Mouse (Mus musculus) MEL-GATA-1-ER (cell line): Measurements from ENCODE around the gene Utp4.
A peak's percentile ranks its signal among the peaks of the same experiment; 100 is the strongest.

ENCODE experiments used
- DNase-seq: peaks from one replicate; pipeline ENCODE4 v3.0.0-alpha.2; 2012; ENCODE audit warnings: low read depth; ENCODE audit errors: extremely low read depth

The Utp4 gene

GRCm38 (mm10) chr8:106937081-106937800 is 43.8 kb downstream of the Utp4 start:
- DNase-seq = no peak

GRCm38 (mm10) chr8:106941806-106942205 is 48.4 kb downstream of the Utp4 start:
- DNase-seq = no peak

GRCm38 (mm10) chr8:106943874-106944418 is 50.5 kb downstream of the Utp4 start:
- DNase-seq = no peak

- DNase-seq = no peak
Measured at GRCm38 (mm10) chr8:106944756-106945155, 51.3 kb downstream of the Utp4 start.

- DNase-seq = no peak
Measured at GRCm38 (mm10) chr8:106948678-106949243, 55.3 kb downstream of the Utp4 start.

- DNase-seq = no peak
Measured at GRCm38 (mm10) chr8:106951707-106952106, 58.3 kb downstream of the Utp4 start.

GRCm38 (mm10) chr8:106953571-106953970 is 60.1 kb downstream of the Utp4 start:
- no peak for DNase-seq

GRCm38 (mm10) chr8:106957086-106957485 is 63.6 kb downstream of the Utp4 start:
- no peak for DNase-seq

GRCm38 (mm10) chr8:106958212-106958611 is 64.8 kb downstream of the Utp4 start:
- no peak for DNase-seq

- DNase-seq = peak; percentile 39
Measured at GRCm38 (mm10) chr8:106959626-106960025, 66.2 kb downstream of the Utp4 start.

- DNase-seq = no peak
Measured at GRCm38 (mm10) chr8:106962322-106962721, 68.9 kb downstream of the Utp4 start.

- no peak for DNase-seq
Measured at GRCm38 (mm10) chr8:106963365-106963764, 69.9 kb downstream of the Utp4 start.

- DNase-seq = peak; percentile 49
Measured at GRCm38 (mm10) chr8:106964573-106964972, 71.1 kb downstream of the Utp4 start.

- no peak for DNase-seq
Measured at GRCm38 (mm10) chr8:106969964-106970363, 76.5 kb downstream of the Utp4 start.

GRCm38 (mm10) chr8:106971916-106972315 is 78.5 kb downstream of the Utp4 start:
- DNase-seq = no peak
